Mouse (Mus musculus) heart, embryonic 14.5 days (tissue): ENCODE measurements around the gene Cdk16. TPM values are rescaled to one million over a fixed set of nuclear protein-coding genes. Genes with fewer than 3 reads are reported as not detected.
A peak's percentile ranks its signal among the peaks of the same experiment; 100 is the strongest.
"Not testable (repeated sequence)": the region's sequence is repeated elsewhere in the genome, so short reads cannot be mapped to it uniquely, and the experiment has no call there.

Experiments
- ATAC-seq: fragments of 200-750 bp; cut with Nextera tagmentation; 2 replicates; pipeline ENCODE4 v1.8.0; 2017; ENCODE audit warnings: low read depth, moderate TSS enrichment; ENCODE audit not compliant: insufficient number of reproducible peaks, insufficient read depth, low FRiP score
- H3K27ac ChIP-seq, 2 experiments: fragments of 200-500 bp in 1 of 2; fragments of 300-500 bp in 1 of 2; sonication (generic) in 1 of 2; replicated peaks in 1 of 2; 2 replicates each; pipeline ENCODE4 v1.5.1; 2012 to 2014; ENCODE audit warnings: low read depth in 2 of 2, low read length in 2 of 2, control low read depth in 1 of 2, mild to moderate bottlenecking in 1 of 2, mixed read lengths in 1 of 2; ENCODE audit not compliant: control insufficient read depth in 1 of 2, insufficient read depth in 1 of 2
- H3K27me3 ChIP-seq: fragments of 300-500 bp; sonication (generic); 2 replicates; pipeline ENCODE4 v1.6.1; 2014; ENCODE audit warnings: mild to moderate bottlenecking, low read length, control low read depth; ENCODE audit not compliant: control insufficient read depth, insufficient read depth
- H3K36me3 ChIP-seq: fragments of 300-500 bp; sonication (generic); 2 replicates; pipeline ENCODE4 v1.6.1; 2014; ENCODE audit warnings: mild to moderate bottlenecking, control low read depth, low read length, mixed read lengths; ENCODE audit not compliant: control insufficient read depth, insufficient read depth
- H3K4me1 ChIP-seq, 2 experiments: fragments of 200-500 bp in 1 of 2; fragments of 300-500 bp in 1 of 2; sonication (generic) in 1 of 2; 2 replicates each; pipeline ENCODE4 v1.6.1; 2012 to 2014; ENCODE audit warnings: low read length in 2 of 2, control low read depth in 1 of 2, mixed read lengths in 1 of 2; ENCODE audit not compliant: control insufficient read depth in 2 of 2, insufficient read depth in 2 of 2
- H3K4me2 ChIP-seq: fragments of 300-500 bp; sonication (generic); 2 replicates; pipeline ENCODE4 v1.6.1; 2014; ENCODE audit warnings: mild to moderate bottlenecking, low read length
- H3K4me3 ChIP-seq, 2 experiments: fragments of 200-500 bp in 1 of 2; fragments of 300-500 bp in 1 of 2; sonication (generic) in 1 of 2; 2 replicates each; pipeline ENCODE4 v1.5.1; 2012 to 2014; ENCODE audit warnings: low read length in 2 of 2, mild to moderate bottlenecking in 2 of 2, control low read depth in 1 of 2, low read depth in 1 of 2, moderate library complexity in 1 of 2; ENCODE audit not compliant: control insufficient read depth in 1 of 2, insufficient read depth in 1 of 2
- H3K9ac ChIP-seq: fragments of 300-500 bp; sonication (generic); 2 replicates; pipeline ENCODE4 v1.6.1; 2014; ENCODE audit warnings: mild to moderate bottlenecking, low read length
- H3K9me3 ChIP-seq: fragments of 300-500 bp; sonication (generic); 2 replicates; pipeline ENCODE4 v1.6.1; 2016; ENCODE audit warnings: low read length, control low read depth; ENCODE audit not compliant: control insufficient read depth
- WGBS: fragments of 180-500 bp; shearing (Covaris S2); extraction: QIAGEN DNeasy Blood & Tissue Kit; methylation state at CpG from one replicate; pipeline ENCODE4 v1.1.7; 2014; 5-methylcytosine and 5-hydroxymethylcytosine counted together
- polyA plus RNA-seq: library from polyadenylated mRNA; unstranded; fragments of >200 nt; fragmentation: Nextera tagmentation; extraction: Ambion mirVana; gene quantifications from 2 replicates; pipeline ENCODE4 v1.2.1, GENCODE M21; 2014

The Cdk16 gene
- polyA plus RNA-seq, 1 experiment from 2014 or later: 85.2 TPM

GRCm38 (mm10) chrX:20703741-20704290 is 16.1 kb downstream of the Cdk16 start, which contains the start of gene Usp11:
Usp11 (plus strand) TSS chrX:20703906.
- peaks cover 10% of the 10 kb centered on the region for H3K36me3 ChIP-seq
- peak within 1 kb of the TSS; percentile 82 for H3K9ac ChIP-seq
- ATAC-seq: peak; percentile 19
- H3K9me3 ChIP-seq: no peaks in the 10 kb centered on the region
- peak within 1 kb of the TSS; percentile 95 to 99 for H3K27ac ChIP-seq
- no peaks in the 10 kb centered on the region for H3K27me3 ChIP-seq
- H3K4me3 ChIP-seq: peak within 1 kb of the TSS; percentile 57 to 90
- 22% methylated on average over 32 of the region's 32 CpGs for WGBS
- peak within 1 kb of the TSS; percentile 62 for H3K4me2 ChIP-seq
- H3K4me1 ChIP-seq: no peaks in the 10 kb centered on the region

DNA sequence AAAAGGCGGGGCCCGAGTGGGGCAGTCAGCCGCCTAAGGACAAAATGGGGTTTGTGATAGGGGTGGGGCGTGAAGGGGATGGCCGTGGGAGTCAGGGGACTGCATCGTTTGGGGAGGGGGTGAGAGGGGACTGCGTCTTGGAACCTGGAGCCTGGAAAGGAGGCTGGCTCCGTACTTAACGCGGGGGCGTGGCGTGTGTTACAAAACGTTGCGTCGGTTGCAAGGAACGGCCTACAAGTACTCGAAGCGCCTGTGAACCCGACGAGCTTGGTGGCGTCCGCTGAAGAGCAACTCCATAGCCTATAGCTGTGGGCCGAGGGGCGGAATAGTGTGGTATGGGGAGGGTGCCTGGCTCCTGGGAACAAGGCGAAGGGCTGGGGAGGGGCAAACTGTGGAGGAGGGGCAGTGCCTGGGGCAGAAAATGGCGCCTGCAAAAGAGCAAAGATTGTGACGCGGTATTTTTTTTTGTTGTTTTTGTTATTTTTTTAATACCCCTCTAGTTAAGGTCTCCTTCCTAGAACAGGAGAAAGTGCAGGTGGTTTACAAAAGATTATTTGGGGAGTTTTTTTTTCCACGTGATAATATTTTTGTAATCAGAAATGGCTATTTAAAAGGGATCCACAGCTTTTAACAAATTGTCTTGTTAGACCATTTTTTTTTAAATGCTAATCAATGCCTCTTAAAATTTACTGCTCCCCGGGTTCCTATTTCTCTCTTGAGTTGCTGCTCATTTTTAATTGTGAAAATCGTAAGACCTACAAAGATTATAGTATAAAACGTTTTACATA is 16.7 kb downstream of the Cdk16 start:
- WGBS: 16% methylated on average over 32 of the region's 32 CpGs
- Histone ChIP-seq H3K27me3 (no peaks in the 10 kb centered on the region), H3K4me3 (peak overlapping the region; percentile 57 to 90), H3K9ac (peak overlapping the region; percentile 82), H3K36me3 (peaks cover 4% of the 10 kb centered on the region; the same call in 1 of the 2 replicates), H3K4me2 (peak overlapping the region; percentile 62), H3K4me1 (no peaks in the 10 kb centered on the region), H3K27ac (peak overlapping the region; percentile 95 to 99), H3K9me3 (no peaks in the 10 kb centered on the region)
- ATAC-seq: peak; percentile 97

DNA sequence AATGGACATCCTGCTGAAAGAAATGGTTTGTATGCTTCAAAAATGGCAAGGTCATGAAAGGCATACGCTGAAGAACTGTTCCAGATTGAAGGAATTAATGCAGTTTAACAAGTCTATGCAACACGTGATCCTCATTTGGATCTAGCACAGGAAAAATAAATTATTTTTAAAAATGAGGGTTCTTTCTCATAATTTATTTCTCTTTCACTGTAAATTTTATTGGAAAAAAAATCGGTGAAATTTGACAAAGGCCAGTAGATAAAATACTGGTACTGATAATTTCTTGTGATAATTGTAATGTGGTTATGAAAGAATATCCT is 17.3 kb downstream of the Cdk16 start:
- Histone ChIP-seq H3K4me2 (peak overlapping the region; percentile 62), H3K4me1 (no peaks in the 10 kb centered on the region), H3K9ac (peak overlapping the region; percentile 82), H3K4me3 (peak overlapping the region in 1 of 2 experiments; percentile 57; a peak in 2 of 4 replicates), H3K9me3 (no peaks in the 10 kb centered on the region), H3K36me3 (no peaks in the 10 kb centered on the region), H3K27ac (no peak overlapping the region; a peak in 1 of 4 replicates), H3K27me3 (no peaks in the 10 kb centered on the region)
- 26% methylated on average over 3 of the region's 3 CpGs for WGBS
- ATAC-seq: no peak

DNA sequence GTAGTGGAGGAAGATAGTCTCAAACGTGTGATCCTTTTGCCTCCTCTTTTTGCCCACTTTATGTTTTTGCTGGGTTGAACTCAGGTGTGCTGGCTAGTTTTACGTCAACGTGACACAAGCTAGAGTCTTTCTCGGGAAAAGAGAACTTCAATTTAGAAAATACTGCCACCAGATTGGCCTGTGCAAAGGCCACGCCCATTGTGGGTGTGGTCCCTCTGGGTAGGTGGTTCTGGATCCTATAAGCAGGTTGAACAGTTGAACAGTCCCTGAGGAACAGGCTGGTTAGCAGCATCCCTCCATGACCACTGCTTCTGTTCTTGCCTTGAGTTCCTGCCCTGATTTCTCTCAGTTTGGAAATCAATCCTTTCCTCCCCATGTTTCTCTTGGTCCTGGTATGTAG is 40.9 kb downstream of the Cdk16 start:
- Histone ChIP-seq H3K4me1 (no peaks in the 10 kb centered on the region), H3K27me3 (no peaks in the 10 kb centered on the region), H3K27ac (no peak overlapping the region), H3K36me3 (no peaks in the 10 kb centered on the region), H3K9me3 (no peaks in the 10 kb centered on the region), H3K4me3 (no peak overlapping the region), H3K9ac (no peak overlapping the region), H3K4me2 (no peak overlapping the region)
- WGBS: 67% methylated on average over 5 of the region's 5 CpGs
- no peak for ATAC-seq

DNA sequence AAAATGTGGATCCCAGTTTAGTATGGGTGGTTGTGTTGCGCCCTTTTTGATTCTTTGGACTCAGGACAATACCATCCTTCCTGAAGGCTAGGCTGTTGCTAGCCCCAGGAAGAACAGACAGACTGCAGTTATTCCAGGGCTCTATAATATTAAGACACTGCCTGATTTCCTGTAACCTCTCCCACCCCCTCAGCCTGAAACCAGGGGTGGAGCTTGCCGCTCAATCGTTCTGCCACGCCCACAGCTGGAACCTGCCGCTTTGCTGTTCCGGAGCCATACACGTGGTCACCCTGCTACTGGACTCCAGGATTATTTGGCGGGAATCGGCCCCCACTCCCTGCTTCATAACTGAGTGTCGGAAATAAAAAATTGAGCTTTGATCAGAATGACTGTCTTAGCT is 42.3 kb downstream of the Cdk16 start:
- H3K27me3 ChIP-seq, H3K36me3 ChIP-seq, H3K27ac ChIP-seq, H3K4me2 ChIP-seq, H3K4me1 ChIP-seq, H3K9me3 ChIP-seq, ATAC-seq, H3K9ac ChIP-seq, H3K4me3 ChIP-seq: not testable (repeated sequence)
- 38% methylated on average over 10 of the region's 10 CpGs for WGBS

DNA sequence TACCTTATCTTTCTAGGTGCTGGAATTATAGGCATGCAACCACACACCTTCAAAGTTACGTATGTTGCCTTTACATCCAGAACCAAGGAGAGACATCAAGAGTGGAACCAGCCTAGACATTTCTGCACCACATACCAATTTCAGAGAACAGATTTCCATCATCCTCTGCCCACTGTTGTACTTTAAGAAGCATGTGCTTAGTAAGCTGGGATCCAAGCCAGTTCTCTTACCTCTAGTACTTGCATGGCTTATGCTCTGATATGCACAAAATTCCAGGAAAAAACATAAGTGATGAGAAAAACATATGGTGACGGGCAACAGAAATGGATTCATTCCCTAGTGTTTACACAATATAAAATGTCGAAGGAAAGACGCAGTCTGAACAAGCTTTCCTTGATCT is 48.7 kb downstream of the Cdk16 start:
- Histone ChIP-seq H3K9ac (no peak overlapping the region), H3K4me3 (no peak overlapping the region), H3K36me3 (no peaks in the 10 kb centered on the region), H3K4me1 (no peaks in the 10 kb centered on the region), H3K27ac (no peak overlapping the region), H3K9me3 (no peaks in the 10 kb centered on the region), H3K27me3 (no peaks in the 10 kb centered on the region), H3K4me2 (no peak overlapping the region)
- no peak for ATAC-seq
- 81% methylated on average over 4 of the region's 4 CpGs for WGBS

DNA sequence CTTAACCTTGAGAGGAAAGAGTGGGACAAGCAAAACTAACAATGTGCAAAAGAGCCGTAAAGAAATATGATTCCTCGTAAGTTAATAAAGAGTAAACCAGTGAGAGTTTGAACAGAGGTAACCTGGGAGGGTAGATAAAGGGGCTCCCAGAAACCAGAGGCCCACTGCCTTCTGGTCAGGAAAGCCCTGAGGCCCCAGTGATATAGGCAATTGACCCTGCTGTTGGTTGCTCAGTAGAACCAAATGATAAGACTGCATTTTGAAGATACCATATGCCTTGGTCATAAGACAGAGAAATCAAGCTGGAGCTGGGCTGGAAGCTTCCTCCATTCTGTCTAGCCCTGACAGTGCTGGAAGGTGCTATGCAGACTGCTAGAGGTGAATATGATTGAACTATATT is 61.1 kb downstream of the Cdk16 start:
- no peak for ATAC-seq

More for the DNA sequence above, 61.1 kb downstream of the Cdk16 start:
- WGBS: 78% methylated on average over 2 of the region's 2 CpGs
- Histone ChIP-seq H3K4me1 (no peaks in the 10 kb centered on the region), H3K27me3 (no peaks in the 10 kb centered on the region), H3K27ac (no peak overlapping the region), H3K9ac (no peak overlapping the region), H3K4me2 (no peak overlapping the region), H3K4me3 (no peak overlapping the region), H3K9me3 (no peaks in the 10 kb centered on the region), H3K36me3 (no peaks in the 10 kb centered on the region)
